Mouse (Mus musculus): Measurements from ENCODE around the gene Txndc2. TPM values are rescaled to one million over a fixed set of nuclear protein-coding genes. Genes with fewer than 3 reads are reported as not detected.

Gene Txndc2
- polyA plus RNA-seq (2014; fragmentation: Nextera tagmentation; extraction: Ambion mirVana) = 0.24 and 0.39 TPM in 2 replicates

- Histone ChIP-seq H3K27ac (ENCODE audit: low read depth, low read length) (no peak within 1 kb of the TSS), H3K36me3 (ENCODE audit: control insufficient read depth, insufficient read depth, low read length) (no peaks in the 10 kb centered on the region), H3K4me2 (ENCODE audit: low read depth, low read length, severe bottlenecking) (no peak within 1 kb of the TSS), H3K4me1 (replicated peaks; ENCODE audit: control insufficient read depth, insufficient read depth, low read length) (no peaks in the 10 kb centered on the region), H3K4me3 (ENCODE audit: low read depth, low read length) (no peak within 1 kb of the TSS), H3K27me3 (ENCODE audit: control insufficient read depth, insufficient read depth, low read length) (no peaks in the 10 kb centered on the region), H3K9me3 (ENCODE audit: control insufficient read depth, low read length) (no peaks in the 10 kb centered on the region), H3K9ac (ENCODE audit: low read length) (no peak within 1 kb of the TSS)
- WGBS = 91% methylated on average over 11 of the region's 11 CpGs
- ATAC-seq (replicated peaks; ENCODE audit: low FRiP score) (no peak), DNase-seq (ENCODE audit: low spot score) (no peak)
Measured at GRCm38 (mm10) chr17:65641734-65642218, at the start of gene Txndc2. Gene Txndc2 (minus strand): TSS chr17:65642168.

GRCm38 (mm10) chr17:65683731-65684130, 41.8 kb upstream of the Txndc2 start:
- DNase-seq (ENCODE audit: low spot score) = no peak

GRCm38 (mm10) chr17:65683316-65683715, 41.3 kb upstream of the Txndc2 start:
- ATAC-seq (replicated peaks; ENCODE audit: low FRiP score) (no peak), DNase-seq (ENCODE audit: low spot score) (no peak)
- no peaks in the 10 kb centered on the region for H3K27me3 ChIP-seq (ENCODE audit: control insufficient read depth, insufficient read depth, low read length)
- H3K36me3 ChIP-seq (ENCODE audit: control insufficient read depth, insufficient read depth, low read length) = no peaks in the 10 kb centered on the region
- H3K27ac ChIP-seq (ENCODE audit: low read depth, low read length) = no peak overlapping the region
- no peaks in the 10 kb centered on the region for H3K9me3 ChIP-seq (ENCODE audit: control insufficient read depth, low read length)
- H3K4me3 ChIP-seq (ENCODE audit: low read depth, low read length) = no peak overlapping the region
- no peak overlapping the region for H3K9ac ChIP-seq (ENCODE audit: low read length)
- WGBS = 88% methylated on average over 3 of the region's 3 CpGs
- no peak overlapping the region for H3K4me2 ChIP-seq (ENCODE audit: low read depth, low read length, severe bottlenecking)
- H3K4me1 ChIP-seq (replicated peaks; ENCODE audit: control insufficient read depth, insufficient read depth, low read length) = no peaks in the 10 kb centered on the region

More at GRCm38 (mm10) chr17:65683731-65684130, 41.8 kb upstream of the Txndc2 start:
- no peak for ATAC-seq (replicated peaks; ENCODE audit: low FRiP score)
- H3K9ac ChIP-seq (ENCODE audit: low read length) = no peak overlapping the region
- no peak overlapping the region for H3K4me3 ChIP-seq (ENCODE audit: low read depth, low read length)
- no peaks in the 10 kb centered on the region for H3K27me3 ChIP-seq (ENCODE audit: control insufficient read depth, insufficient read depth, low read length)
- H3K4me1 ChIP-seq (replicated peaks; ENCODE audit: control insufficient read depth, insufficient read depth, low read length) = no peaks in the 10 kb centered on the region
- no peaks in the 10 kb centered on the region for H3K36me3 ChIP-seq (ENCODE audit: control insufficient read depth, insufficient read depth, low read length)
- H3K4me2 ChIP-seq (ENCODE audit: low read depth, low read length, severe bottlenecking) = no peak overlapping the region
- H3K9me3 ChIP-seq (ENCODE audit: control insufficient read depth, low read length) = no peaks in the 10 kb centered on the region
- no peak overlapping the region for H3K27ac ChIP-seq (ENCODE audit: low read depth, low read length)
- WGBS = 86% methylated on average over 2 of the region's 2 CpGs

GRCm38 (mm10) chr17:65682071-65682680, 40.2 kb upstream of the Txndc2 start:
- Histone ChIP-seq H3K4me1 (replicated peaks; ENCODE audit: control insufficient read depth, insufficient read depth, low read length) (no peaks in the 10 kb centered on the region), H3K9me3 (ENCODE audit: control insufficient read depth, low read length) (no peaks in the 10 kb centered on the region), H3K36me3 (ENCODE audit: control insufficient read depth, insufficient read depth, low read length) (no peaks in the 10 kb centered on the region), H3K9ac (ENCODE audit: low read length) (no peak overlapping the region), H3K4me2 (ENCODE audit: low read depth, low read length, severe bottlenecking) (no peak overlapping the region), H3K4me3 (ENCODE audit: low read depth, low read length) (no peak overlapping the region), H3K27ac (ENCODE audit: low read depth, low read length) (no peak overlapping the region), H3K27me3 (ENCODE audit: control insufficient read depth, insufficient read depth, low read length) (no peaks in the 10 kb centered on the region)
- 80% methylated on average over 5 of the region's 5 CpGs for WGBS
- DNase-seq (ENCODE audit: low spot score) (no peak), ATAC-seq (replicated peaks; ENCODE audit: low FRiP score) (no peak)

- Histone ChIP-seq H3K27ac (ENCODE audit: low read depth, low read length) (no peak overlapping the region), H3K36me3 (ENCODE audit: control insufficient read depth, insufficient read depth, low read length) (no peaks in the 10 kb centered on the region), H3K27me3 (ENCODE audit: control insufficient read depth, insufficient read depth, low read length) (no peaks in the 10 kb centered on the region), H3K9me3 (ENCODE audit: control insufficient read depth, low read length) (no peaks in the 10 kb centered on the region), H3K4me2 (ENCODE audit: low read depth, low read length, severe bottlenecking) (no peak overlapping the region), H3K4me3 (ENCODE audit: low read depth, low read length) (no peak overlapping the region), H3K4me1 (replicated peaks; ENCODE audit: control insufficient read depth, insufficient read depth, low read length) (no peaks in the 10 kb centered on the region), H3K9ac (ENCODE audit: low read length) (no peak overlapping the region)
- 89% methylated on average over 6 of the region's 6 CpGs for WGBS
- DNase-seq (ENCODE audit: low spot score) (no peak), ATAC-seq (replicated peaks; ENCODE audit: low FRiP score) (no peak)
Measured at GRCm38 (mm10) chr17:65681516-65681915, 39.5 kb upstream of the Txndc2 start.

GRCm38 (mm10) chr17:65680801-65681412, 38.9 kb upstream of the Txndc2 start:
- Histone ChIP-seq H3K9ac (ENCODE audit: low read length) (no peak overlapping the region), H3K27ac (ENCODE audit: low read depth, low read length) (no peak overlapping the region), H3K4me3 (ENCODE audit: low read depth, low read length) (no peak overlapping the region), H3K4me2 (ENCODE audit: low read depth, low read length, severe bottlenecking) (no peak overlapping the region), H3K36me3 (ENCODE audit: control insufficient read depth, insufficient read depth, low read length) (no peaks in the 10 kb centered on the region), H3K9me3 (ENCODE audit: control insufficient read depth, low read length) (no peaks in the 10 kb centered on the region), H3K27me3 (ENCODE audit: control insufficient read depth, insufficient read depth, low read length) (no peaks in the 10 kb centered on the region), H3K4me1 (replicated peaks; ENCODE audit: control insufficient read depth, insufficient read depth, low read length) (no peaks in the 10 kb centered on the region)
- ATAC-seq (replicated peaks; ENCODE audit: low FRiP score) (no peak), DNase-seq (ENCODE audit: low spot score) (no peak)
- WGBS = 79% methylated on average over 2 of the region's 2 CpGs

- Histone ChIP-seq H3K4me3 (ENCODE audit: low read depth, low read length) (no peak overlapping the region), H3K4me2 (ENCODE audit: low read depth, low read length, severe bottlenecking) (no peak overlapping the region), H3K36me3 (ENCODE audit: control insufficient read depth, insufficient read depth, low read length) (no peaks in the 10 kb centered on the region), H3K27me3 (ENCODE audit: control insufficient read depth, insufficient read depth, low read length) (no peaks in the 10 kb centered on the region), H3K27ac (ENCODE audit: low read depth, low read length) (no peak overlapping the region), H3K9ac (ENCODE audit: low read length) (no peak overlapping the region), H3K9me3 (ENCODE audit: control insufficient read depth, low read length) (no peaks in the 10 kb centered on the region), H3K4me1 (replicated peaks; ENCODE audit: control insufficient read depth, insufficient read depth, low read length) (no peaks in the 10 kb centered on the region)
- 78% methylated on average over 14 of the region's 14 CpGs for WGBS
- DNase-seq (ENCODE audit: low spot score) (no peak), ATAC-seq (replicated peaks; ENCODE audit: low FRiP score) (no peak)
Measured at GRCm38 (mm10) chr17:65679806-65680446, 38.0 kb upstream of the Txndc2 start.

- Histone ChIP-seq H3K36me3 (ENCODE audit: control insufficient read depth, insufficient read depth, low read length) (no peaks in the 10 kb centered on the region), H3K4me3 (ENCODE audit: low read depth, low read length) (no peak overlapping the region), H3K4me2 (ENCODE audit: low read depth, low read length, severe bottlenecking) (no peak overlapping the region), H3K9me3 (ENCODE audit: control insufficient read depth, low read length) (no peaks in the 10 kb centered on the region), H3K27me3 (ENCODE audit: control insufficient read depth, insufficient read depth, low read length) (no peaks in the 10 kb centered on the region), H3K9ac (ENCODE audit: low read length) (no peak overlapping the region), H3K27ac (ENCODE audit: low read depth, low read length) (no peak overlapping the region), H3K4me1 (replicated peaks; ENCODE audit: control insufficient read depth, insufficient read depth, low read length) (no peaks in the 10 kb centered on the region)
- ATAC-seq (replicated peaks; ENCODE audit: low FRiP score) = no peak
- DNase-seq (ENCODE audit: low spot score) = no peak
- WGBS = 89% methylated on average over 1 of the region's 1 CpGs
Measured at GRCm38 (mm10) chr17:65677742-65678141, 35.8 kb upstream of the Txndc2 start.
